Comparison of ENCODE assay signal across 28 mouse cellular contexts in the genomic region with DNA sequence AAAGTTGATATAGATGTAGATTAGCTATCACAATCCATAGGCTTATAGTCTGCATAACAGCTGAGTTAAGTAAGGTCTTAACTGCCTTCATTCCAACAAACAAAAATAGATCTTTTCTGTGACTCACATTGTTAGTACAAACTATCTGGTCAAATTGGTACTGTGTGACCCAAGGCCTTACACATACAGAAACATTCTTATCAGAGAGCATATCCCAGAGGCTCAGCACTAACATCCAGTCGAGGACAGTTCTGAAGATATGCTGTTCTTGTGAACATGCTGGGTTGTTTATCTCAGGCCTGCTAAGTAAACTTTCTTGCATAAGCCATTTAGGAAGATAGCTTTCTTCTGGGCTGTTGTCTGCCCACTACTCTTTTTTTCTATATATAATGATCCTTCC.
"Had no signal": no experiment of that assay in that cellular context is flagged by ENCODE, and none has a peak within 500 bp of the region (broad histone marks: within the 10 kb centered on the region; RNA-seq: fewer than 3 reads in every experiment).

No protein-coding gene starts in this region.

- H3K4me3 ChIP-seq: embryonic facial prominence, embryonic 10.5 days; embryonic facial prominence, embryonic 12.5 days; embryonic facial prominence, embryonic 13.5 days; embryonic facial prominence, embryonic 15.5 days; erythroblast, embryonic 14.5 days; forebrain, embryonic 10.5 days; forebrain, embryonic 12.5 days; forebrain, embryonic 13.5 days; forebrain, embryonic 15.5 days; gastrocnemius, adult 2 months; heart, adult 2 months had no signal

- H3K9me3 ChIP-seq: embryonic facial prominence, embryonic 12.5 days; embryonic facial prominence, embryonic 13.5 days; embryonic facial prominence, embryonic 15.5 days; forebrain, embryonic 12.5 days; forebrain, embryonic 13.5 days; forebrain, embryonic 15.5 days had no signal

- H3K27ac ChIP-seq: embryonic facial prominence, embryonic 10.5 days; embryonic facial prominence, embryonic 12.5 days; embryonic facial prominence, embryonic 13.5 days; embryonic facial prominence, embryonic 15.5 days; forebrain, embryonic 10.5 days; forebrain, embryonic 12.5 days; forebrain, embryonic 13.5 days; forebrain, embryonic 15.5 days; gastrocnemius, adult 2 months; heart, adult 2 months had no signal

- H3K4me1 ChIP-seq: embryonic facial prominence, embryonic 10.5 days; embryonic facial prominence, embryonic 12.5 days; forebrain, embryonic 10.5 days; forebrain, embryonic 12.5 days; forebrain, embryonic 13.5 days; forebrain, embryonic 15.5 days had no signal

- ATAC-seq: forebrain, embryonic 13.5 days; forebrain, embryonic 14.5 days; forebrain, embryonic 15.5 days; forebrain, embryonic 16.5 days; forebrain, postnatal 0 days had no signal

- H3K27me3 ChIP-seq: embryonic facial prominence, embryonic 12.5 days; embryonic facial prominence, embryonic 13.5 days; embryonic facial prominence, embryonic 15.5 days; forebrain, embryonic 12.5 days; forebrain, embryonic 13.5 days; forebrain, embryonic 15.5 days had no signal

- DNase-seq: cerebellum, adult 2 months; cerebellum, adult 8-10 months; cerebellum, adult 9-10 months; cerebellum, adult 9-11 months; cerebellum, postnatal 10 days; cerebellum, postnatal 14 days; cerebellum, postnatal 25 days; cerebellum, postnatal 36 days; embryo, embryonic 11 days; forebrain, postnatal 0 days; gastrocnemius, adult 2 months; gastrocnemius, postnatal 10 days; gastrocnemius, postnatal 14 days; gastrocnemius, postnatal 25 days; gastrocnemius, postnatal 36 days; heart, adult 18-20 months; heart, adult 2 months had no signal

- H3K9ac ChIP-seq: embryonic facial prominence, embryonic 12.5 days; embryonic facial prominence, embryonic 13.5 days; embryonic facial prominence, embryonic 15.5 days; forebrain, embryonic 12.5 days; forebrain, embryonic 13.5 days; forebrain, embryonic 15.5 days; forebrain, postnatal 0 days had no signal
